Mouse (Mus musculus) kidney, adult 2 months (tissue): ENCODE data around the gene Fam71d.

Experiments used
- CTCF ChIP-seq: fragments of 200-500 bp; conservative IDR thresholded peaks from 2 replicates; pipeline ENCODE4 v1.5.1; 2011; ENCODE audit warnings: low read depth, mild to moderate bottlenecking, control low read depth, low read length, moderate library complexity, mixed read lengths; ENCODE audit not compliant: insufficient read depth, insufficient read length
- POLR2A ChIP-seq: fragments of 200-500 bp; IDR thresholded peaks from one replicate; pipeline ENCODE4 v1.6.1; 2011; ENCODE audit warnings: low read depth, low read length, control low read depth

GRCm38 (mm10) chr12:78688876-78689275 lies 2.5 kb upstream of the Fam71d start:
- TF ChIP-seq CTCF (no peak), POLR2A (no peak)
